ENCODE assay signal across 9 mouse cellular contexts in genomic region chr8:123858574-123858940, GRCm38 (mm10). TPM values are rescaled to one million over a fixed set of nuclear protein-coding genes. Genes with fewer than 3 reads are reported as not detected.
DNase-seq lines count a peak whose midpoint lies in the region; ATAC-seq and TF ChIP-seq lines count a peak whose summit lies in the region.
"Had no signal": no experiment of that assay in that cellular context is flagged by ENCODE, and none has a peak within 500 bp of the region (broad histone marks: within the 10 kb centered on the region; RNA-seq: fewer than 3 reads in every experiment).

No protein-coding gene starts in this region.

- H3K9ac ChIP-seq in liver, embryonic 11.5 days (ENCODE audit: low read depth, low read length) = peak overlapping the region; percentile 91

- H3K27me3 ChIP-seq in kidney, adult 2 months (replicated peaks; ENCODE audit: control insufficient read depth, insufficient read depth, low read length) = no peaks in the 10 kb centered on the region
- peaks cover 17% of the 10 kb centered on the region; the same call in 1 of the 2 replicates for H3K27me3 ChIP-seq in liver, embryonic 11.5 days (replicated peaks; ENCODE audit: control insufficient read depth, insufficient read depth, low read length)

- ATAC-seq in liver, embryonic 11.5 days (replicated peaks; ENCODE audit: low FRiP score) = peak; percentile 16
- 0 out of 2 replicates have a peak, but pooled peaks have one; percentile 7 for ATAC-seq in monocyte, adult 5-6 weeks (replicated peaks; ENCODE audit: insufficient number of reproducible peaks, low FRiP score, low TSS enrichment, poor library complexity, severe bottlenecking)

- no peak for TF ChIP-seq CTCF in kidney, adult 2 months (conservative IDR thresholded peaks at IDR 0.05; ENCODE audit: insufficient read depth, insufficient read length, low read depth, low read length)
- TF ChIP-seq CTCF in brain, embryonic 14.5 days (IDR thresholded peaks at IDR 0.05; ENCODE audit: borderline replicate concordance, extremely low read depth, insufficient read depth, insufficient read length) = no peak

- no peaks in the 10 kb centered on the region for H3K9me3 ChIP-seq in liver, embryonic 11.5 days (ENCODE audit: control insufficient read depth, low read length)

- WGBS in kidney, adult 2 months = 5% methylated on average over 17 of the region's 17 CpGs
- under 1% methylated on average over 17 of the region's 17 CpGs for WGBS in liver, embryonic 11.5 days

- no peaks in the 10 kb centered on the region for H3K4me1 ChIP-seq in kidney, adult 2 months (ENCODE audit: control insufficient read depth, insufficient read depth, low read length)
- H3K4me1 ChIP-seq in liver, embryonic 11.5 days (replicated peaks; ENCODE audit: control insufficient read depth, insufficient read depth, low read length) = peaks cover 3% of the 10 kb centered on the region; the same call in 1 of the 2 replicates

- TF ChIP-seq POLR2A in kidney, adult 2 months (IDR thresholded peaks at IDR 0.05; ENCODE audit: low read depth, low read length) = no peak
- no peak for TF ChIP-seq POLR2A in brain, embryonic 14.5 days (IDR thresholded peaks at IDR 0.05; ENCODE audit: borderline replicate concordance, extremely low read depth, insufficient read depth, insufficient read length, poor library complexity, severe bottlenecking)

- H3K4me2 ChIP-seq in liver, embryonic 11.5 days = peak overlapping the region; percentile 91

- H3K4me3 ChIP-seq in kidney, adult 2 months (ENCODE audit: insufficient read depth, low read depth, low read length) = peak overlapping the region; percentile 65
- peak overlapping the region; percentile 95 for H3K4me3 ChIP-seq in liver, embryonic 11.5 days (ENCODE audit: low read depth, low read length)

- H3K27ac ChIP-seq in kidney, adult 2 months (ENCODE audit: insufficient read depth, low read depth, low read length) = no peak overlapping the region
- H3K27ac ChIP-seq in liver, embryonic 11.5 days (ENCODE audit: low read depth, low read length) = peak overlapping the region; percentile 83; the same call in 1 of the 2 replicates

- no peaks in the 10 kb centered on the region for H3K36me3 ChIP-seq in kidney, adult 2 months (ENCODE audit: control insufficient read depth, insufficient read depth, low read length)
- no peaks in the 10 kb centered on the region for H3K36me3 ChIP-seq in liver, embryonic 11.5 days (ENCODE audit: control insufficient read depth, insufficient read depth, low read length)

- DNase-seq in kidney, adult 2 months = no peak
- DNase-seq in kidney, adult 8-10 months = no peak
- peak; percentile 60 for DNase-seq in brain, embryonic 14.5 days (ENCODE audit: low read depth)
- peak; percentile 28 for DNase-seq in forelimb bud, embryonic 11.5 days (ENCODE audit: low read depth, low spot score)
- no peak for DNase-seq in liver, embryonic 11.5 days (ENCODE audit: low spot score)
- DNase-seq in layer of hippocampus, postnatal 36 days = no peak
- no peak for DNase-seq in left cerebral cortex, adult 8-10 months (ENCODE audit: low spot score in 2 of 2)

RNA-seq across cellular contexts. Expression of gene Ccsap, which starts 1.5 kb away (rescaled TPM):
- polyA plus RNA-seq in kidney, adult 2 months (2012; rRNA removed) = 0.22 and 0.30 TPM in 2 replicates
- polyA plus RNA-seq in brain, embryonic 14.5 days (2012; rRNA removed) = 6.6 and 7.5 TPM in 2 replicates
- 4.6 and 5.2 TPM in 2 replicates for polyA plus RNA-seq in liver, embryonic 11.5 days (2014; fragmentation: Nextera tagmentation; extraction: Ambion mirVana)
- total RNA-seq in monocyte, adult 5-6 weeks (2017) = 3.1 to 8.9 TPM (median 6.7 TPM) in 3 replicates
- total RNA-seq in layer of hippocampus, postnatal 36 days (2021) = 10 to 100 TPM; 56.1 to 56.4 TPM
- 10 to 100 TPM; 56.8 to 64.8 (median 62.6) TPM for total RNA-seq in left cerebral cortex, adult 8-10 months (2022)

RNA-seq across cellular contexts. Expression of gene Acta1, which starts 36.0 kb away (rescaled TPM):
- polyA plus RNA-seq in kidney, adult 2 months (2012; rRNA removed) = 1.3 and 665 TPM in 2 replicates
- polyA plus RNA-seq in brain, embryonic 14.5 days (2012; rRNA removed) = 9.0 and 10.3 TPM in 2 replicates
- polyA plus RNA-seq in liver, embryonic 11.5 days (2014; fragmentation: Nextera tagmentation; extraction: Ambion mirVana) = 2.5 and 6.7 TPM in 2 replicates
- not detected in 3 replicates for total RNA-seq in monocyte, adult 5-6 weeks (2017)
- 1 to 10 TPM; 6.4 to 7.6 TPM for total RNA-seq in layer of hippocampus, postnatal 36 days (2021)
- 10 to 100 TPM in 3 of 4 experiments, 1 to 10 TPM in 1; 9.2 to 24.8 (median 18.0) TPM for total RNA-seq in left cerebral cortex, adult 8-10 months (2022)
- total RNA-seq: neutrophil, adult 5-6 weeks had no signal

RNA-seq across cellular contexts. Expression of gene Rab4a, which starts 52.8 kb away (rescaled TPM):
- 38.8 and 42.7 TPM in 2 replicates for polyA plus RNA-seq in kidney, adult 2 months (2012; rRNA removed)
- polyA plus RNA-seq in brain, embryonic 14.5 days (2012; rRNA removed) = 48.0 and 49.1 TPM in 2 replicates
- 61.8 and 65.9 TPM in 2 replicates for polyA plus RNA-seq in liver, embryonic 11.5 days (2014; fragmentation: Nextera tagmentation; extraction: Ambion mirVana)
- total RNA-seq in monocyte, adult 5-6 weeks (2017) = 0.68 to 0.86 TPM (median 0.75 TPM) in 3 replicates
- 10 to 100 TPM; 42.3 to 42.8 TPM for total RNA-seq in layer of hippocampus, postnatal 36 days (2021)
- total RNA-seq in left cerebral cortex, adult 8-10 months (2022) = 10 to 100 TPM; 42.5 to 47.9 (median 45.1) TPM
- total RNA-seq: neutrophil, adult 5-6 weeks had no signal

Comparison
In these comparisons a context has a peak if more than half of its experiments do, and no peak if none do; other contexts are left out.
1. DNase-seq: peak in brain, embryonic 14.5 days (single experiment) and forelimb bud, embryonic 11.5 days (single experiment); none in kidney, adult 2 months (single experiment), kidney, adult 8-10 months (0 of 2), liver, embryonic 11.5 days (single experiment), layer of hippocampus, postnatal 36 days (0 of 2) and left cerebral cortex, adult 8-10 months (0 of 2).
2. RNA of gene Rab4a, which starts 52.8 kb away (total RNA-seq): 42.5 to 47.9 TPM in left cerebral cortex, adult 8-10 months and 42.3 to 42.8 TPM in layer of hippocampus, postnatal 36 days; 0.68 to 0.86 TPM in monocyte, adult 5-6 weeks; every median in the first group is over 10 times any median in the second.